Mouse (Mus musculus): ENCODE data around the gene Sbk3. TPM values are rescaled to one million over a fixed set of nuclear protein-coding genes. Genes with fewer than 3 reads are reported as not detected.
A peak's percentile ranks its signal among the peaks of the same experiment; 100 is the strongest.

Sbk3 gene
- polyA plus RNA-seq, 1 experiment from 2014 or later: 0.04 TPM

- Histone ChIP-seq H3K36me3 (ENCODE audit: control insufficient read depth, insufficient read depth, low read length) (peaks cover 16% of the 10 kb centered on the region; the same call in 1 of the 2 replicates), H3K4me1 (ENCODE audit: control insufficient read depth, insufficient read depth, low read length) (peaks cover 53% of the 10 kb centered on the region), H3K9me3 (ENCODE audit: control insufficient read depth, low read length) (no peaks in the 10 kb centered on the region), H3K27me3 (ENCODE audit: control insufficient read depth, insufficient read depth, low read length) (no peaks in the 10 kb centered on the region), H3K4me2 (ENCODE audit: low read depth, severe bottlenecking) (peak overlapping the region; percentile 71), H3K27ac (replicated peaks; ENCODE audit: low read depth, low read length) (peak overlapping the region; percentile 88), H3K9ac (ENCODE audit: low read length) (peak overlapping the region; percentile 67), H3K4me3 (ENCODE audit: low read depth, low read length) (peak overlapping the region; percentile 20)
- peak; percentile 66 for DNase-seq (ENCODE audit: low spot score)
- ATAC-seq (ENCODE audit: insufficient number of reproducible peaks, low FRiP score, low TSS enrichment, low read depth): 0 out of 2 replicates have a peak, but pooled peaks have one; percentile 2
- 4% methylated on average over 37 of the region's 37 CpGs for WGBS
Measured at GRCm38 (mm10) chr7:4923586-4924364, 47.2 kb downstream of the Sbk3 start.

- Histone ChIP-seq H3K27me3 (ENCODE audit: control insufficient read depth, insufficient read depth, low read length) (no peaks in the 10 kb centered on the region), H3K36me3 (ENCODE audit: control insufficient read depth, insufficient read depth, low read length) (peaks cover 16% of the 10 kb centered on the region; the same call in 1 of the 2 replicates), H3K4me3 (ENCODE audit: low read depth, low read length) (peak overlapping the region; percentile 20), H3K9ac (ENCODE audit: low read length) (peak overlapping the region; percentile 67; the same call in 1 of the 2 replicates), H3K4me1 (ENCODE audit: control insufficient read depth, insufficient read depth, low read length) (peaks cover 53% of the 10 kb centered on the region), H3K9me3 (ENCODE audit: control insufficient read depth, low read length) (no peaks in the 10 kb centered on the region), H3K4me2 (ENCODE audit: low read depth, severe bottlenecking) (peak overlapping the region; percentile 71), H3K27ac (replicated peaks; ENCODE audit: low read depth, low read length) (peak overlapping the region; percentile 88)
- 1% methylated on average over 14 of the region's 14 CpGs for WGBS
- ATAC-seq (ENCODE audit: insufficient number of reproducible peaks, low FRiP score, low TSS enrichment, low read depth): peak; percentile 14; the same call in 1 of the 2 replicates
- DNase-seq (ENCODE audit: low spot score): peak; percentile 89
Measured at GRCm38 (mm10) chr7:4922931-4923565, 47.9 kb downstream of the Sbk3 start.

- H3K36me3 ChIP-seq (ENCODE audit: control insufficient read depth, insufficient read depth, low read length): peaks cover 16% of the 10 kb centered on the region; the same call in 1 of the 2 replicates
- peak overlapping the region; percentile 20 for H3K4me3 ChIP-seq (ENCODE audit: low read depth, low read length)
- H3K27me3 ChIP-seq (ENCODE audit: control insufficient read depth, insufficient read depth, low read length): no peaks in the 10 kb centered on the region
- peak; percentile 41; the same call in 1 of the 2 replicates for ATAC-seq (ENCODE audit: insufficient number of reproducible peaks, low FRiP score, low TSS enrichment, low read depth)
- H3K9me3 ChIP-seq (ENCODE audit: control insufficient read depth, low read length): no peaks in the 10 kb centered on the region
- peaks cover 53% of the 10 kb centered on the region for H3K4me1 ChIP-seq (ENCODE audit: control insufficient read depth, insufficient read depth, low read length)
- peak; percentile 88 for DNase-seq (ENCODE audit: low spot score)
- peak overlapping the region; percentile 71 for H3K4me2 ChIP-seq (ENCODE audit: low read depth, severe bottlenecking)
- 0 out of 2 replicates have a peak overlapping the region, but pooled peaks have one; percentile 5 for H3K9ac ChIP-seq (ENCODE audit: low read length)
- H3K27ac ChIP-seq (replicated peaks; ENCODE audit: low read depth, low read length): peak overlapping the region; percentile 56; the same call in 1 of the 2 replicates
- WGBS: 0% methylated on average over 14 of the region's 14 CpGs
Measured at GRCm38 (mm10) chr7:4922508-4922907, 48.5 kb downstream of the Sbk3 start.

GRCm38 (mm10) chr7:4921824-4922482 lies 49.0 kb downstream of the Sbk3 start, which contains the start of gene Nat14:
Nat14 (plus strand) TSS chr7:4922028.
- H3K9ac ChIP-seq (ENCODE audit: low read length): 0 out of 2 replicates have a peak within 1 kb of the TSS, but pooled peaks have one; percentile 5
- H3K27me3 ChIP-seq (ENCODE audit: control insufficient read depth, insufficient read depth, low read length): no peaks in the 10 kb centered on the region
- peak within 1 kb of the TSS; percentile 71 for H3K4me2 ChIP-seq (ENCODE audit: low read depth, severe bottlenecking)
- 33% methylated on average over 8 of the region's 8 CpGs for WGBS
- peak within 1 kb of the TSS; percentile 20 for H3K4me3 ChIP-seq (ENCODE audit: low read depth, low read length)
- H3K27ac ChIP-seq (replicated peaks; ENCODE audit: low read depth, low read length): peak within 1 kb of the TSS; percentile 81
- peaks cover 16% of the 10 kb centered on the region; the same call in 1 of the 2 replicates for H3K36me3 ChIP-seq (ENCODE audit: control insufficient read depth, insufficient read depth, low read length)
- H3K9me3 ChIP-seq (ENCODE audit: control insufficient read depth, low read length): no peaks in the 10 kb centered on the region
- peaks cover 50% of the 10 kb centered on the region for H3K4me1 ChIP-seq (ENCODE audit: control insufficient read depth, insufficient read depth, low read length)
- no peak for ATAC-seq (ENCODE audit: insufficient number of reproducible peaks, low FRiP score, low TSS enrichment, low read depth)
- DNase-seq (ENCODE audit: low spot score): no peak

GRCm38 (mm10) chr7:4920976-4921823 lies 49.8 kb downstream of the Sbk3 start:
- DNase-seq (ENCODE audit: low spot score): no peak
- ATAC-seq (ENCODE audit: insufficient number of reproducible peaks, low FRiP score, low TSS enrichment, low read depth): no peak
- Histone ChIP-seq H3K9me3 (ENCODE audit: control insufficient read depth, low read length) (no peaks in the 10 kb centered on the region), H3K9ac (ENCODE audit: low read length) (no peak overlapping the region), H3K27me3 (ENCODE audit: control insufficient read depth, insufficient read depth, low read length) (no peaks in the 10 kb centered on the region), H3K4me1 (ENCODE audit: control insufficient read depth, insufficient read depth, low read length) (peaks cover 50% of the 10 kb centered on the region), H3K4me2 (ENCODE audit: low read depth, severe bottlenecking) (no peak overlapping the region), H3K27ac (replicated peaks; ENCODE audit: low read depth, low read length) (peak overlapping the region; percentile 52; the same call in 1 of the 2 replicates), H3K36me3 (ENCODE audit: control insufficient read depth, insufficient read depth, low read length) (peaks cover 16% of the 10 kb centered on the region; the same call in 1 of the 2 replicates), H3K4me3 (ENCODE audit: low read depth, low read length) (no peak overlapping the region)
- 56% methylated on average over 23 of the region's 23 CpGs for WGBS

GRCm38 (mm10) chr7:4920496-4920895 lies 50.5 kb downstream of the Sbk3 start:
- H3K4me2 ChIP-seq (ENCODE audit: low read depth, severe bottlenecking): no peak overlapping the region
- no peak overlapping the region for H3K4me3 ChIP-seq (ENCODE audit: low read depth, low read length)
- peaks cover 42% of the 10 kb centered on the region for H3K4me1 ChIP-seq (ENCODE audit: control insufficient read depth, insufficient read depth, low read length)
- ATAC-seq (ENCODE audit: insufficient number of reproducible peaks, low FRiP score, low TSS enrichment, low read depth): no peak
- no peaks in the 10 kb centered on the region for H3K9me3 ChIP-seq (ENCODE audit: control insufficient read depth, low read length)
- no peaks in the 10 kb centered on the region for H3K27me3 ChIP-seq (ENCODE audit: control insufficient read depth, insufficient read depth, low read length)
- H3K9ac ChIP-seq (ENCODE audit: low read length): no peak overlapping the region
- H3K36me3 ChIP-seq (ENCODE audit: control insufficient read depth, insufficient read depth, low read length): peaks cover 16% of the 10 kb centered on the region; the same call in 1 of the 2 replicates
- WGBS: 92% methylated on average over 19 of the region's 19 CpGs
- DNase-seq (ENCODE audit: low spot score): no peak
- no peak overlapping the region for H3K27ac ChIP-seq (replicated peaks; ENCODE audit: low read depth, low read length)

GRCm38 (mm10) chr7:4919971-4920370 lies 51.0 kb downstream of the Sbk3 start:
- no peak for DNase-seq (ENCODE audit: low spot score)
- Histone ChIP-seq H3K9ac (ENCODE audit: low read length) (no peak overlapping the region), H3K27me3 (ENCODE audit: control insufficient read depth, insufficient read depth, low read length) (no peaks in the 10 kb centered on the region), H3K4me3 (ENCODE audit: low read depth, low read length) (no peak overlapping the region), H3K4me2 (ENCODE audit: low read depth, severe bottlenecking) (no peak overlapping the region), H3K36me3 (ENCODE audit: control insufficient read depth, insufficient read depth, low read length) (peaks cover 16% of the 10 kb centered on the region; the same call in 1 of the 2 replicates), H3K9me3 (ENCODE audit: control insufficient read depth, low read length) (no peaks in the 10 kb centered on the region), H3K27ac (replicated peaks; ENCODE audit: low read depth, low read length) (no peak overlapping the region), H3K4me1 (ENCODE audit: control insufficient read depth, insufficient read depth, low read length) (peaks cover 38% of the 10 kb centered on the region)
- ATAC-seq (ENCODE audit: insufficient number of reproducible peaks, low FRiP score, low TSS enrichment, low read depth): no peak
- 86% methylated on average over 21 of the region's 21 CpGs for WGBS

All from limb, embryonic 11.5 days (tissue).